Mouse (Mus musculus) midbrain, embryonic 13.5 days (tissue): ENCODE results near the gene Fxyd3. TPM values are rescaled to one million over a fixed set of nuclear protein-coding genes. Genes with fewer than 3 reads are reported as not detected.
A peak's percentile ranks its signal among the peaks of the same experiment; 100 is the strongest.

ENCODE experiments used
- ATAC-seq: fragments of 200-750 bp; cut with Nextera tagmentation; 2 replicates; pipeline ENCODE4 v1.8.0; 2017; ENCODE audit warnings: mild to moderate bottlenecking, moderate TSS enrichment, moderate library complexity
- H3K27ac ChIP-seq: fragments of 300-500 bp; sonication (generic); 2 replicates; pipeline ENCODE4 v1.5.1; 2015; ENCODE audit warnings: inconsistent platforms, mild to moderate bottlenecking, moderate library complexity
- H3K27me3 ChIP-seq: fragments of 300-500 bp; sonication (generic); 2 replicates; pipeline ENCODE4 v1.6.1; 2015; ENCODE audit warnings: mild to moderate bottlenecking, inconsistent platforms
- H3K36me3 ChIP-seq: fragments of 300-500 bp; sonication (generic); 2 replicates; pipeline ENCODE4 v1.6.1; 2015; ENCODE audit warnings: mild to moderate bottlenecking, inconsistent platforms
- H3K4me1 ChIP-seq: fragments of 300-500 bp; sonication (generic); replicated peaks from 2 replicates; pipeline ENCODE4 v1.6.1; 2015; ENCODE audit warnings: inconsistent platforms
- H3K4me2 ChIP-seq: fragments of 300-500 bp; sonication (generic); replicated peaks from 2 replicates; pipeline ENCODE4 v1.6.1; 2015; ENCODE audit warnings: moderate library complexity, mild to moderate bottlenecking, inconsistent platforms
- H3K4me3 ChIP-seq: fragments of 300-500 bp; sonication (generic); replicated peaks from 2 replicates; pipeline ENCODE4 v1.5.1; 2015; ENCODE audit warnings: mild to moderate bottlenecking, inconsistent platforms
- H3K9ac ChIP-seq: fragments of 300-500 bp; sonication (generic); replicated peaks from 2 replicates; pipeline ENCODE4 v1.6.1; 2015; ENCODE audit warnings: mild to moderate bottlenecking, inconsistent platforms
- H3K9me3 ChIP-seq: fragments of 300-500 bp; sonication (generic); 2 replicates; pipeline ENCODE4 v1.6.1; 2016; ENCODE audit warnings: mild to moderate bottlenecking, inconsistent platforms
- WGBS: fragments of 180-500 bp; shearing (Covaris S2); methylation state at CpG from one replicate; pipeline ENCODE4 v1.1.7; 2015; 5-methylcytosine and 5-hydroxymethylcytosine counted together
- polyA plus RNA-seq: library from polyadenylated mRNA; unstranded; fragments of >200 nt; fragmentation: Nextera tagmentation; extraction: Ambion mirVana; gene quantifications from 2 replicates; pipeline ENCODE4 v1.2.1, GENCODE M21; 2015

Gene Fxyd3
- polyA plus RNA-seq, 1 experiment from 2014 or later = 0.47 TPM

- 2% methylated on average over 22 of the region's 22 CpGs for WGBS
- Histone ChIP-seq H3K4me3 (peak overlapping the region; percentile 40), H3K9me3 (no peaks in the 10 kb centered on the region), H3K27ac (no peak overlapping the region), H3K4me2 (peak overlapping the region; percentile 61), H3K4me1 (peaks cover 54% of the 10 kb centered on the region), H3K9ac (no peak overlapping the region), H3K27me3 (peaks cover 66% of the 10 kb centered on the region), H3K36me3 (no peaks in the 10 kb centered on the region)
- no peak for ATAC-seq
These were observed 24.3 kb downstream of the Fxyd3 start for GRCm38 (mm10) chr7:31052251-31052635.

- Histone ChIP-seq H3K4me1 (peaks cover 54% of the 10 kb centered on the region), H3K27ac (peak within 1 kb of the TSS; percentile 53; the same call in 1 of the 2 replicates), H3K4me2 (peak within 1 kb of the TSS; percentile 61), H3K9ac (peak within 1 kb of the TSS; percentile 57), H3K36me3 (no peaks in the 10 kb centered on the region), H3K9me3 (no peaks in the 10 kb centered on the region), H3K4me3 (peak within 1 kb of the TSS; percentile 40), H3K27me3 (peaks cover 66% of the 10 kb centered on the region)
- ATAC-seq = 0 out of 2 replicates have a peak, but pooled peaks have one; percentile 2
- WGBS = under 1% methylated on average over 27 of the region's 28 CpGs
These were observed 25.0 kb downstream of the Fxyd3 start, which contains the start of gene Fxyd7 for GRCm38 (mm10) chr7:31051321-31052021. Fxyd7 (minus strand) TSS chr7:31051467.

- peak overlapping the region; percentile 40 for H3K4me3 ChIP-seq
- WGBS = 3% methylated on average over 9 of the region's 9 CpGs
- H3K36me3 ChIP-seq = no peaks in the 10 kb centered on the region
- ATAC-seq = 0 out of 2 replicates have a peak, but pooled peaks have one; percentile 7
- peak overlapping the region; percentile 57; the same call in 1 of the 2 replicates for H3K9ac ChIP-seq
- H3K4me2 ChIP-seq = peak overlapping the region; percentile 61
- H3K27ac ChIP-seq = no peak overlapping the region
- H3K27me3 ChIP-seq = peaks cover 66% of the 10 kb centered on the region
- peaks cover 54% of the 10 kb centered on the region for H3K4me1 ChIP-seq
- H3K9me3 ChIP-seq = no peaks in the 10 kb centered on the region
These were observed 25.6 kb downstream of the Fxyd3 start for GRCm38 (mm10) chr7:31050921-31051320.

GRCm38 (mm10) chr7:31050487-31050886, 26.0 kb downstream of the Fxyd3 start:
- peaks cover 65% of the 10 kb centered on the region for H3K27me3 ChIP-seq
- 5% methylated on average over 6 of the region's 6 CpGs for WGBS

GRCm38 (mm10) chr7:31049846-31050281, 26.6 kb downstream of the Fxyd3 start:
- H3K4me1 ChIP-seq = peaks cover 46% of the 10 kb centered on the region
- peak overlapping the region; percentile 61 for H3K4me2 ChIP-seq
- no peaks in the 10 kb centered on the region for H3K36me3 ChIP-seq
- H3K27me3 ChIP-seq = peaks cover 64% of the 10 kb centered on the region
- no peaks in the 10 kb centered on the region for H3K9me3 ChIP-seq
- H3K4me3 ChIP-seq = peak overlapping the region; percentile 40
- 1% methylated on average over 14 of the region's 15 CpGs for WGBS
- peak; percentile 62 for ATAC-seq
- H3K9ac ChIP-seq = peak overlapping the region; percentile 57
- peak overlapping the region; percentile 53 for H3K27ac ChIP-seq

More at GRCm38 (mm10) chr7:31050487-31050886, 26.0 kb downstream of the Fxyd3 start:
- Histone ChIP-seq H3K4me1 (peaks cover 52% of the 10 kb centered on the region), H3K9me3 (no peaks in the 10 kb centered on the region), H3K36me3 (no peaks in the 10 kb centered on the region), H3K4me3 (peak overlapping the region; percentile 40), H3K9ac (peak overlapping the region; percentile 57), H3K4me2 (peak overlapping the region; percentile 61), H3K27ac (peak overlapping the region; percentile 53; the same call in 1 of the 2 replicates)
- no peak for ATAC-seq

- ATAC-seq = peak; percentile 9; the same call in 1 of the 2 replicates
- Histone ChIP-seq H3K4me2 (peak overlapping the region; percentile 61), H3K4me3 (peak overlapping the region; percentile 40), H3K27me3 (peaks cover 64% of the 10 kb centered on the region), H3K27ac (no peak overlapping the region; the same call in 1 of the 2 replicates), H3K9ac (peak overlapping the region; percentile 57), H3K36me3 (no peaks in the 10 kb centered on the region), H3K9me3 (no peaks in the 10 kb centered on the region), H3K4me1 (peaks cover 42% of the 10 kb centered on the region)
- WGBS = 18% methylated on average over 5 of the region's 5 CpGs
These were observed 27.2 kb downstream of the Fxyd3 start for GRCm38 (mm10) chr7:31049135-31049845.

GRCm38 (mm10) chr7:31042431-31042910, 34.0 kb downstream of the Fxyd3 start, which contains the start of gene Fxyd5:
Fxyd5 (minus strand) TSS chr7:31042481.
- Histone ChIP-seq H3K4me3 (no peak within 1 kb of the TSS; the same call in 1 of the 2 replicates), H3K9me3 (no peaks in the 10 kb centered on the region), H3K4me1 (0 out of 2 replicates have a peak, but pooled peaks cover 4% of the 10 kb centered on the region), H3K27me3 (peaks cover 56% of the 10 kb centered on the region), H3K27ac (no peak within 1 kb of the TSS), H3K36me3 (no peaks in the 10 kb centered on the region), H3K4me2 (peak within 1 kb of the TSS; percentile 42), H3K9ac (0 out of 2 replicates have a peak within 1 kb of the TSS, but pooled peaks have one; percentile 43)
- 34% methylated on average over 10 of the region's 10 CpGs for WGBS
- no peak for ATAC-seq

- H3K9me3 ChIP-seq = no peaks in the 10 kb centered on the region
- H3K27ac ChIP-seq = no peak overlapping the region
- H3K4me3 ChIP-seq = no peak overlapping the region; the same call in 1 of the 2 replicates
- ATAC-seq = peak; percentile 28; the same call in 1 of the 2 replicates
- H3K9ac ChIP-seq = 0 out of 2 replicates have a peak overlapping the region, but pooled peaks have one; percentile 43
- H3K36me3 ChIP-seq = no peaks in the 10 kb centered on the region
- 0 out of 2 replicates have a peak, but pooled peaks cover 4% of the 10 kb centered on the region for H3K4me1 ChIP-seq
- peak overlapping the region; percentile 42 for H3K4me2 ChIP-seq
- WGBS = 3% methylated on average over 28 of the region's 28 CpGs
- H3K27me3 ChIP-seq = peaks cover 56% of the 10 kb centered on the region
These were observed 34.7 kb downstream of the Fxyd3 start for GRCm38 (mm10) chr7:31041662-31042315.

GRCm38 (mm10) chr7:31041023-31041407, 35.5 kb downstream of the Fxyd3 start:
- Histone ChIP-seq H3K9ac (no peak overlapping the region), H3K9me3 (no peaks in the 10 kb centered on the region), H3K36me3 (no peaks in the 10 kb centered on the region), H3K4me2 (no peak overlapping the region), H3K27ac (no peak overlapping the region), H3K4me1 (0 out of 2 replicates have a peak, but pooled peaks cover 4% of the 10 kb centered on the region), H3K4me3 (no peak overlapping the region), H3K27me3 (peaks cover 56% of the 10 kb centered on the region)
- ATAC-seq = no peak
- WGBS = 42% methylated on average over 8 of the region's 8 CpGs

- Histone ChIP-seq H3K4me3 (no peak overlapping the region), H3K27ac (no peak overlapping the region), H3K4me1 (0 out of 2 replicates have a peak, but pooled peaks cover 4% of the 10 kb centered on the region), H3K4me2 (no peak overlapping the region), H3K36me3 (no peaks in the 10 kb centered on the region), H3K9ac (no peak overlapping the region), H3K9me3 (no peaks in the 10 kb centered on the region), H3K27me3 (peaks cover 56% of the 10 kb centered on the region)
- no peak for ATAC-seq
- WGBS = 83% methylated on average over 12 of the region's 12 CpGs
These were observed 36.1 kb downstream of the Fxyd3 start for GRCm38 (mm10) chr7:31040281-31041022.

- Histone ChIP-seq H3K9me3 (no peaks in the 10 kb centered on the region), H3K27ac (no peak overlapping the region), H3K4me2 (no peak overlapping the region), H3K4me3 (no peak overlapping the region), H3K4me1 (0 out of 2 replicates have a peak, but pooled peaks cover 4% of the 10 kb centered on the region), H3K9ac (no peak overlapping the region), H3K36me3 (no peaks in the 10 kb centered on the region), H3K27me3 (peaks cover 45% of the 10 kb centered on the region)
- no peak for ATAC-seq
- 91% methylated on average over 4 of the region's 4 CpGs for WGBS
These were observed 37.5 kb downstream of the Fxyd3 start for GRCm38 (mm10) chr7:31039011-31039410.
